Mouse (Mus musculus) midbrain, embryonic 14.5 days (tissue): ENCODE measurements around the gene Pdhx. TPM values are rescaled to one million over a fixed set of nuclear protein-coding genes. Genes with fewer than 3 reads are reported as not detected.
A peak's percentile ranks its signal among the peaks of the same experiment; 100 is the strongest.

ENCODE experiments used
- ATAC-seq: fragments of 200-750 bp; cut with Nextera tagmentation; 2 replicates; pipeline ENCODE4 v1.8.0; 2017; ENCODE audit warnings: moderate number of reproducible peaks, moderate library complexity; ENCODE audit not compliant: low FRiP score, low TSS enrichment
- DNase-seq: peaks from one replicate; pipeline ENCODE4 v3.0.0-alpha.2; 2015
- H3K27ac ChIP-seq: fragments of 300-500 bp; sonication (generic); replicated peaks from 2 replicates; pipeline ENCODE4 v1.5.1; 2014; ENCODE audit warnings: mild to moderate bottlenecking, low read depth, low read length, moderate library complexity
- H3K27me3 ChIP-seq: fragments of 300-500 bp; sonication (generic); 2 replicates; pipeline ENCODE4 v1.6.1; 2014; ENCODE audit warnings: low read length, control low read depth, mixed read lengths; ENCODE audit not compliant: control insufficient read depth, insufficient read depth
- H3K36me3 ChIP-seq: fragments of 300-500 bp; sonication (generic); 2 replicates; pipeline ENCODE4 v1.6.1; 2014; ENCODE audit warnings: low read length, control low read depth; ENCODE audit not compliant: control insufficient read depth, insufficient read depth
- H3K4me1 ChIP-seq: fragments of 300-500 bp; sonication (generic); 2 replicates; pipeline ENCODE4 v1.6.1; 2014; ENCODE audit warnings: mild to moderate bottlenecking, antibody characterized with exemption, low read length, control low read depth; ENCODE audit not compliant: control insufficient read depth, insufficient read depth
- H3K4me2 ChIP-seq: fragments of 300-500 bp; sonication (generic); 2 replicates; pipeline ENCODE4 v1.6.1; 2014; ENCODE audit warnings: mild to moderate bottlenecking, low read length, moderate library complexity
- H3K4me3 ChIP-seq: fragments of 300-500 bp; sonication (generic); replicated peaks from 2 replicates; pipeline ENCODE4 v1.5.1; 2014; ENCODE audit warnings: low read depth, low read length
- H3K9ac ChIP-seq: fragments of 300-500 bp; sonication (generic); replicated peaks from 2 replicates; pipeline ENCODE4 v1.6.1; 2014; ENCODE audit warnings: mild to moderate bottlenecking, low read length, moderate library complexity
- H3K9me3 ChIP-seq: fragments of 300-500 bp; sonication (generic); 2 replicates; pipeline ENCODE4 v1.6.1; 2016; ENCODE audit warnings: low read length, control low read depth, mixed read lengths; ENCODE audit not compliant: control insufficient read depth
- WGBS: fragments of 180-500 bp; shearing (Covaris S2); extraction: QIAGEN DNeasy Blood & Tissue Kit; methylation state at CpG from one replicate; pipeline ENCODE4 v1.1.7; 2014; 5-methylcytosine and 5-hydroxymethylcytosine counted together
- polyA plus RNA-seq: library from polyadenylated mRNA; unstranded; fragments of >200 nt; fragmentation: Nextera tagmentation; extraction: Ambion mirVana; gene quantifications from 2 replicates; pipeline ENCODE4 v1.2.1, GENCODE M21; 2014

Gene Pdhx
- polyA plus RNA-seq, 1 experiment from 2014 or later = 67.1 TPM

DNA sequence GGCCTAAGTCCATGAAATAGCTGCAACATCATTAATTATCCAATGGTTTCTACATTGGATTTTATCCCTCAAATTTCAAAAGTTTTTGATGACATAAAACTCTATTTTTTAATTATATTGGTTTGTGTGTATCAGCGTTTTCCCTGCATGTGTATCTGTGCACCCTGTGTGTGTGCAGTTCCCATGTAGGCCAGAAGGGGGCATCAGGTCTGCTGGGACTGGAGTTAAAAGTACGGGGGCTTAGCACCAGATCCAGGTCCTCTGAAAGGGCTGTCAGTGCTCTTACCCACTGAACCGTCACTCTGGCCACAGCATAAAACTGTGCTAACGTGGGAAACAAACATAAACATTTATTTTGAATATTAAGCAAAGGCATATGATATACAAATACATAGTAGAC is 14.8 kb upstream of the Pdhx start:
- H3K27ac ChIP-seq = no peak overlapping the region
- no peak for DNase-seq
- no peak for ATAC-seq
- peaks cover 24% of the 10 kb centered on the region for H3K36me3 ChIP-seq
- H3K4me2 ChIP-seq = no peak overlapping the region
- H3K9me3 ChIP-seq = no peaks in the 10 kb centered on the region
- no peaks in the 10 kb centered on the region for H3K27me3 ChIP-seq
- no peaks in the 10 kb centered on the region for H3K4me1 ChIP-seq
- H3K9ac ChIP-seq = no peak overlapping the region
- 96% methylated on average over 4 of the region's 4 CpGs for WGBS
- H3K4me3 ChIP-seq = no peak overlapping the region

DNA sequence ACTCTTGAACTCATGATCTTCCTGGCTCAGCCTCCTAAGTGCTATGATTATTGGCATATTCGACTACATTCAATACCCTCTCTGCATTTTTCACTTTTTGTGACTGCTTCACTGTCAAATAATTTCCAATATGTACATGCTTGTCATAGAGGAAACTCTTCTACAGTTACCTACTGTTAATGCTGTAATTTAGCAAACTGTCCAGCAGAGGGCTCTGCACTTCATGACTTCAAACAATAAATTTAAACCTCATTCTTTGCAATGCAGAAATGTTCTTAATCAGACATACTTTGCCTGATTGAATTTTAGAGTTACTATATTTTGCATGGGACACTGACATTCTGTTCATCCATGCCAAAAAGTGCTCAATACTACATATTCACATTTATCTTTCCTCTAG is 13.1 kb upstream of the Pdhx start:
- Histone ChIP-seq H3K9ac (no peak overlapping the region), H3K27me3 (no peaks in the 10 kb centered on the region), H3K4me3 (no peak overlapping the region), H3K4me1 (no peaks in the 10 kb centered on the region), H3K4me2 (no peak overlapping the region), H3K36me3 (peaks cover 16% of the 10 kb centered on the region), H3K9me3 (no peaks in the 10 kb centered on the region), H3K27ac (no peak overlapping the region)
- DNase-seq = peak; percentile 87
- 2% methylated on average over 1 of the region's 1 CpGs for WGBS
- ATAC-seq = no peak

DNA sequence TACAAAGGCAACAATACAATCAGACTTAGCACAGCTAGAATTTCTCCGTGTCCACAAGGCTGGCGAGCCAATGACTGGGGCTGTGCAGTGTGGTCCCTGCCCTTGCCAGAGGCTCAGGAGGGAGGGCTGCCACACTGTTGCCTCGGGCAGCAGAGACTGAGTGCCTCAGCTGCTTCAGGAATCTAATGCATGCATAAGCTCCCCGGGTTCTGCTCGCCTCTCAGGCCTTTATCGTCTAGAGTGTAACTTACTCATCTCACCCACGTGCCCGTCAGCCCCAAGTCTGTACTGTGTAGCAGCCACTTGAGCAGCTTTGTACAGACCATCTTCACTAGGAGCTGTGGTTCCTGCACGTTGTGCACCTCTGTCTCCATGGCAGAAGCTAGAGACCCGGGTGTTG is 12.3 kb upstream of the Pdhx start:
- no peak overlapping the region for H3K27ac ChIP-seq
- H3K9ac ChIP-seq = no peak overlapping the region
- ATAC-seq (no peak), DNase-seq (peak; percentile 13)
- no peaks in the 10 kb centered on the region for H3K4me1 ChIP-seq
- 61% methylated on average over 10 of the region's 10 CpGs for WGBS
- H3K4me3 ChIP-seq = no peak overlapping the region
- peaks cover 16% of the 10 kb centered on the region for H3K36me3 ChIP-seq
- no peak overlapping the region for H3K4me2 ChIP-seq
- no peaks in the 10 kb centered on the region for H3K9me3 ChIP-seq
- no peaks in the 10 kb centered on the region for H3K27me3 ChIP-seq

DNA sequence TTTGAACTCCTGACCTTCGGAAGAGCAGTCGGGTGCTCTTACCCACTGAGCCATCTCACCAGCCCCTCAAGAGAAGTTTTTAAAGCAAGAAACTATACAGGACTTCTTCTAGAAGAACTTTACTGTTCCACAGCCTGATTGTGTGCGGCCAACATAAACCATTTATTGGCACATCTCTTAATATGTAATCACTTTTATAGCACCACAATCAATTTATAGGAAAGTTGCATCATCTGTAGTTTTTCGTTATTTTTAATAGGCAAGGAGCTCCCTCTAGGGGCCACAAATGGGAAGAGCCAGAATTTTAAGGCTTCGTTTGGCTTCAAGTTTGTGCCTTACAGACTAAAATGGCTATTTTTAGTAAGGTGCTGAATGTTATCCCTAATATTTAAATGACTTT is 11.1 kb upstream of the Pdhx start:
- Histone ChIP-seq H3K27ac (no peak overlapping the region), H3K4me1 (no peaks in the 10 kb centered on the region), H3K4me3 (no peak overlapping the region), H3K9me3 (no peaks in the 10 kb centered on the region), H3K36me3 (peaks cover 15% of the 10 kb centered on the region), H3K9ac (no peak overlapping the region), H3K27me3 (no peaks in the 10 kb centered on the region), H3K4me2 (no peak overlapping the region)
- ATAC-seq = no peak
- DNase-seq = peak; percentile 73
- WGBS = 67% methylated on average over 5 of the region's 5 CpGs

DNA sequence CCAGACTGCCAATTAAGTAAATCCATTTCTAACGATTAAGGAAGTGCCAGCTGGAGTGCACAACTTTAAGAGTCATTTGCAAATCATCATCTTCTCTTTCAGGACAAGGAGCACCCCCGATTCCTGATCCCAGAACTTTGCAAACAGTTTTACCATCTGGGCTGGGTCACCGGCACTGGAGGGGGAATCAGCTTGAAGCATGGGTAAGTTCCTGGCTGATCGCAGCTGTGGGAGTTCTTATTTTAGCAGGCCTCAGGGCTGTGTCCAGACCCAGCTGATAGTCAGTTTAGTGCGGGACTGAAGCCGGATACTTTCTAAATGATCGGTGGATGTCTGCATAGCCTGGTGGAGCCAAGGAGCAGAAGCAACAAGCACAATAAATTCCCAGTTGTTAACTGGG is 9.5 kb upstream of the Pdhx start:
- H3K36me3 ChIP-seq = peaks cover 3% of the 10 kb centered on the region; the same call in 1 of the 2 replicates
- H3K4me3 ChIP-seq = no peak overlapping the region
- DNase-seq (no peak), ATAC-seq (no peak)
- H3K9me3 ChIP-seq = no peaks in the 10 kb centered on the region
- no peak overlapping the region for H3K4me2 ChIP-seq
- H3K4me1 ChIP-seq = no peaks in the 10 kb centered on the region
- H3K27ac ChIP-seq = no peak overlapping the region
- WGBS = 89% methylated on average over 7 of the region's 7 CpGs
- no peaks in the 10 kb centered on the region for H3K27me3 ChIP-seq
- H3K9ac ChIP-seq = no peak overlapping the region

DNA sequence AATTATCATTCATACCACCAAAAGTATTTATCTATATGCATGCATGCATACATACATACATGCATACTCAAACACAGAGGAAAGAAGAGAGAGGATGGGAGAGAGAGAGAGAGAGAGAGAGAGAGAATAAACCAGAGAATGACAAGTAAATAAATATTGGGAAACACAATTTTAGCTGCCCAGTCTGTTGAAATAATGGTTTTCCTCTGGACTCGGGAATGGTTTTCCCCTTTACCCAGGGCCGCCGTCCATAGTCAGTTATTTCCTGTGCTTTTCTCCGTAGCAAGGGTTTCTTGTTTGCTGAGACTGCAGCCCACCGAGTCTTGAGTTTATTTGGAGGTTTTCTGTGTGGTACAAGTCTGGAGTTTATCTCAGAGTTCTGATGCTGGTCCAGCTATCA is 8.4 kb upstream of the Pdhx start:
- DNase-seq = no peak
- H3K27me3 ChIP-seq = no peaks in the 10 kb centered on the region
- no peaks in the 10 kb centered on the region for H3K4me1 ChIP-seq
- no peak overlapping the region for H3K27ac ChIP-seq
- WGBS = 92% methylated on average over 5 of the region's 5 CpGs
- no peak overlapping the region for H3K9ac ChIP-seq
- H3K36me3 ChIP-seq = peaks cover 3% of the 10 kb centered on the region; the same call in 1 of the 2 replicates
- H3K4me3 ChIP-seq = no peak overlapping the region
- no peak overlapping the region for H3K4me2 ChIP-seq
- ATAC-seq = no peak
- H3K9me3 ChIP-seq = no peaks in the 10 kb centered on the region

DNA sequence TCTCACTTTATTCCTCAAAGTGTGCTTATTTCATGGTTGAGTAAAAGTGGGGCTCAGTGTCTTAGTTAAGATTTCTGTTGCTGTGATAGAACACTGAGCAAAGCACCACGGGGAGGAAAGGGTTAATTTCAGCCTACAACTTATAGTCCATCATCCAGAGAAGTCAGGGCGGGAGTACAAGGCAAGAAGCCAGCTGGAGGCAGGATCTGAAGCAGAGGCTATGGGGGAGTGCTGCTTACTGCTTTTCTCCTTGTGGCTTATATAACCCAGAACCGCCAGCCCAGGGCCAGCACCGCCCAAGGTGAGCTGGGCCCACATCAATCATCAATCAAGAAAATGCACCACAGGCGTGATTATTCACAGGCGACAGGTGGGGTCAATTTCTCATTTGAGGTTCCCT is 7.8 kb upstream of the Pdhx start:
- DNase-seq (no peak), ATAC-seq (no peak)
- Histone ChIP-seq H3K9me3 (no peaks in the 10 kb centered on the region), H3K27ac (no peak overlapping the region), H3K4me1 (no peaks in the 10 kb centered on the region), H3K36me3 (peaks cover 3% of the 10 kb centered on the region; the same call in 1 of the 2 replicates), H3K4me3 (no peak overlapping the region), H3K27me3 (no peaks in the 10 kb centered on the region), H3K4me2 (no peak overlapping the region), H3K9ac (no peak overlapping the region)
- 80% methylated on average over 6 of the region's 6 CpGs for WGBS

DNA sequence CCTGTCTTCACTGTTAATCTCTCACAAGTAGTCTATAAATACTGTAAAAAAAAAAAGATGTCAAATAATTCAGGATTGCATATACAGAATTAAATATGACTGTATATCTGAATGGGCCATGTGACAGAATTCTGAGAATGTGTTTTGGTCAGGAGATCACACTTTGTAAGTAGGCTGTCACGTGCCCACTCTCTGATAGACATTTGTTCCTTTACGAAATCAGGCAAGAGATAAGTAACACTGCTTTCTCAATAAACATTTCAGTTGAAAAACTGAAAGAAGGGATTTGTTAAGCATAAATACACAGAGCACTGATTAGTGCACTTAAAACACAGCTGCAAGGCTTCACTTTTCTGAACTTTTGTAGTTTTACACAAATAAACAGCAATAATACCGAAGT is 2.7 kb downstream of the Pdhx start:
- 91% methylated on average over 3 of the region's 3 CpGs for WGBS
- DNase-seq (no peak), ATAC-seq (no peak)
- Histone ChIP-seq H3K27ac (no peak overlapping the region), H3K4me2 (no peak overlapping the region), H3K9me3 (no peaks in the 10 kb centered on the region), H3K9ac (no peak overlapping the region), H3K4me1 (peaks cover 15% of the 10 kb centered on the region), H3K4me3 (no peak overlapping the region), H3K27me3 (no peaks in the 10 kb centered on the region), H3K36me3 (no peaks in the 10 kb centered on the region)

DNA sequence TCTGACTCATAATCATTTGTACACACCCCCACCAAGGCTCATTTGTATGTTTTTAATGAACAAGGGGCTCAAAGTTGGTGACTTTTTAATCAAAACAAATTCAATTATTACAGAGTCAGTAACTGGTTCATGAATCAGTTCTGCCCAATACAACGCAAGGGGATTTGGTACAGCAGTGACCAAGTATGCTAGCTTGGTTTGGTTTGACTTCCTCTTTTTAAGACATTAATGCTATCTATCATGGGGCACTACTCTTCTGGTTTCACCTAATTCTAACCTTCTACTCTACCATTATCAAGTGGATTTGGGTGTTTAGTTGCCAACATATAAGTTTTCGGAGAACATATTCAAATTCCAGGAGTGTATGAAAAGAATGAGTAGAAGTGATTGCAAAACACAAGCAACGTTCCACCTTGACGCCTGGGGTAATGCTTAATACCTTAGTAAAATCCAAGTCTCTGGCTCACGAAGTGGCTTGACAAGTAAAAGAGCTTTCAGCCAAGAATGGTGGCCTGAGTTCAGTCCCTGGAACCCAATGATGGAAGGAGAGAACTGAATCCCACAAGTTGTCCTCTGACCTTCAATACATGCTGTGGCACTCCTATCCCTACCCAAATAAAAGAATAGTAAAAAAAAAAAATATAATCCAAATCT is 3.4 kb downstream of the Pdhx start:
- no peak overlapping the region for H3K4me2 ChIP-seq
- no peaks in the 10 kb centered on the region for H3K9me3 ChIP-seq
- H3K27me3 ChIP-seq = no peaks in the 10 kb centered on the region
- H3K27ac ChIP-seq = no peak overlapping the region
- DNase-seq (no peak), ATAC-seq (no peak)
- no peak overlapping the region for H3K4me3 ChIP-seq
- 98% methylated on average over 5 of the region's 5 CpGs for WGBS
- peaks cover 15% of the 10 kb centered on the region for H3K4me1 ChIP-seq
- no peak overlapping the region for H3K9ac ChIP-seq
- H3K36me3 ChIP-seq = no peaks in the 10 kb centered on the region
